Mouse (Mus musculus) CD4-positive helper T cell, adult 2 months (primary cell): ENCODE results near the gene Myf6.

Source experiments
- DNase-seq: peaks from one replicate; pipeline ENCODE4 v3.0.0-alpha.2; 2012; ENCODE audit warnings: low read depth, missing footprints, low spot score

Myf6 gene

GRCm38 (mm10) chr10:107494568-107494967, at the start of gene Myf6:
TSS of gene Myf6 (minus strand) at chr10:107494737.
- DNase-seq = no peak

- DNase-seq = no peak
Measured at GRCm38 (mm10) chr10:107543026-107543425, 48.5 kb upstream of the Myf6 start.

DNA sequence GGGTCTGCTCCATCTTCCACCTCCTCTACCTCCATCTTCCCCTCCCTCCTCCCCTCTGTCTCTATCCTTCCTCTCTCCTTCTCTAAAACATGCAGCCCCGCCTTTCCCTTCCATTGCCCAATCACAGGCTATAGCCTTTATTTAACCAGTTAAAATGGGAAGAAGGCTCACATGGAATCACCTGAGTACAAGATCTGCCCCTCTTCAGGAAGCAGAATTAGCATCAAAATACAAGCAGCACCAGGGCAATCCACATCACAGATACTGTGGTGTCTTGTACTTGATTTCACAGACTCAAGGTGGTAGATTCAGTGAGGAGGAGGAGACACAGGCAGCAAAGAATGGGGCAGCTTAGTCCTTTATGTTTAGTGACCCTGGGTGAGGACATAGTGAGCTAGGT, 34.2 kb upstream of the Myf6 start:
- no peak for DNase-seq

- no peak for DNase-seq
Measured at GRCm38 (mm10) chr10:107519216-107519615, 24.7 kb upstream of the Myf6 start.

DNA sequence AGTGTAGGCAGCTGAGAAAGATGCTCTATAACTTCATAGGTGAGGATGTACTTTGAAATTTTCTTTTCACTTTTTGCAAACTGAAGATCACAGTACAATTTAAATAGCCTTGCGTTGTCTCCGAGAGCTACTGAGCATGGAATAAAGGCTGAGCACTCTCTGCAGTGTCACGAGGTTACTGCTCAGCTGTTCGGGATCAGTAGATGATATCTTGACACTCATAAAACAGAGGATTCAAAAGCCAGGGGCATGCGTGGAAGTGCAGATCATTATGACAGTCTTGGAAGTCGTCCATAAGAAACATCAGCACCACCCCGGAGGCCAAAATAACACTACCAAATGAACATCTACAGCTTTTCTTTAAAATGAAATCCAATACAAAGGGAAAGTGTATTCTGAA, 22.1 kb upstream of the Myf6 start:
- no peak for DNase-seq

DNA sequence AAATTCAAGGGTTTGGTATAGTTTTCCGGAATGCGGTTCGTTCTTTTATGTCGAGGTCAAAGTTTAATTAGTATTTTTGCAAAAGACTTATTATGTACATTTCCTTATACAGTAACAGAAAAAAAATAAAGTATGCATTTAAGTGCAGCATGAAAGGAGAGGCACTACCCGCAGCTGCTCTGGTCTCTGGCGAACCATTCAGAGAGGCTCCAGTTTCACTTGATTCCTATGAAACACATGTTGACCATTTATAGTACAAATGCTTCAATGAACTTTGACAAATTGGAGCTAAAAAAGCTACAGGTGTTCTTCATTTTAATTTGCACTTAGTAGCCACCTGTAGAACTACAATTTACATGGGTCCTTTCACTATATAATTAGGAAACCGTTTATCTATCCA, 20.2 kb upstream of the Myf6 start:
- DNase-seq = no peak

- DNase-seq = no peak
Measured at GRCm38 (mm10) chr10:107506397-107506796, 11.9 kb upstream of the Myf6 start.

DNA sequence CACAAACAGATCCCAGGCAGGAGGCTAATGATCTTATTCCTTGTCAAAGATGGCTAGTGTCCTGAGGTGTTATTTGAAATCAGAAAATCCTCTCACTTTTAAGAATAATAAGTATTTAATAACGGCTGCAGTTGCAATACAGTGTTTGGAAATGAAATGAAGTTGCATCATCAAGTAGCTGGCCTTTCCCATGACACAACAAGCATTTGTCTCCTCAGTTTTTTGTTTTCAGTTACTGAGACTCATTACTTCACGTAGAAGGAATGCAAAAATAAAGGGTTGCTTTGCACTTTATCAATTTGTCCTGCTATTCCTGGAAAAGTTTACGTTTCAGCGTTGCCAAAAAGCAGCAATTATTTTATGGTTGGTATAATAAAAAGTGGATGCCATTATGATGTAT, 8.9 kb upstream of the Myf6 start:
- no peak for DNase-seq

DNA sequence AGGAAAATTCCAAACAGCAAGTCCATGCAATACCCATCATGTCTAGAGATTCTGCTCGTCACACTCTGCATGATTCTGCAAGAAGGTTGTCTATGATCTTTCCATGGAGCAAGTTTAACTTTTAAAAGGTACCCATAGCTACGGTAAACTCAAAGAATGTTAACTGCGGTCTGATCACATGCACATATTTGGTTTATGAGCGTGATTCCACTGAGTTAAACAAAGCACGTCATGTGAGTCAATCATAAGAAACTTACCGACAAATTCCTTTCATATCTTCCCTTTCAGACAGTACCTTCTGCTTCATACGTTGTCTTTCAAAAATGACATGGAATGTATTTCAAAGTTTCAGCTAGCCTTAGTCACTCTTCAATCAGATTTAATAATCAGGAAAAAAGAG, 7.7 kb upstream of the Myf6 start:
- no peak for DNase-seq

DNA sequence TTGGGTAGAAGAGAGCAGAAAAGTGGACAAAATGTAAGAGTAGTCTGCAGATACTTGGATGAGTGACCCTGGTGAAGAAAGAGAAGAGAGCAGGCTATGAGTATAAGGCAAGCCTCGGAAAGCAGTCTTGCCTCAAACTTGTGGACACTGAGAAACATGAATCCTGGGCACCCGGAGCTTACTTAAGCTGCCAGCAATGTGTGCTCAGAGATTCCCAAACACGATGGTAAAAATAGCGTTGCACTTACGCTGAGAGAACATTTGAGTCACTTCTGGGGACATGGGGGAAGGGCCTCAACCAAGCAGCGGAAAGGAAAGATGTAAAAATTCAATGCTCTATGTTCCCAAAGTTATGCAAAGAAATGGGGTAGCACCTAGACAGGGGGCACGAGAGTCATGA, 5.1 kb upstream of the Myf6 start:
- no peak for DNase-seq

- DNase-seq = no peak
Measured at GRCm38 (mm10) chr10:107496402-107496801, 1.9 kb upstream of the Myf6 start.

DNA sequence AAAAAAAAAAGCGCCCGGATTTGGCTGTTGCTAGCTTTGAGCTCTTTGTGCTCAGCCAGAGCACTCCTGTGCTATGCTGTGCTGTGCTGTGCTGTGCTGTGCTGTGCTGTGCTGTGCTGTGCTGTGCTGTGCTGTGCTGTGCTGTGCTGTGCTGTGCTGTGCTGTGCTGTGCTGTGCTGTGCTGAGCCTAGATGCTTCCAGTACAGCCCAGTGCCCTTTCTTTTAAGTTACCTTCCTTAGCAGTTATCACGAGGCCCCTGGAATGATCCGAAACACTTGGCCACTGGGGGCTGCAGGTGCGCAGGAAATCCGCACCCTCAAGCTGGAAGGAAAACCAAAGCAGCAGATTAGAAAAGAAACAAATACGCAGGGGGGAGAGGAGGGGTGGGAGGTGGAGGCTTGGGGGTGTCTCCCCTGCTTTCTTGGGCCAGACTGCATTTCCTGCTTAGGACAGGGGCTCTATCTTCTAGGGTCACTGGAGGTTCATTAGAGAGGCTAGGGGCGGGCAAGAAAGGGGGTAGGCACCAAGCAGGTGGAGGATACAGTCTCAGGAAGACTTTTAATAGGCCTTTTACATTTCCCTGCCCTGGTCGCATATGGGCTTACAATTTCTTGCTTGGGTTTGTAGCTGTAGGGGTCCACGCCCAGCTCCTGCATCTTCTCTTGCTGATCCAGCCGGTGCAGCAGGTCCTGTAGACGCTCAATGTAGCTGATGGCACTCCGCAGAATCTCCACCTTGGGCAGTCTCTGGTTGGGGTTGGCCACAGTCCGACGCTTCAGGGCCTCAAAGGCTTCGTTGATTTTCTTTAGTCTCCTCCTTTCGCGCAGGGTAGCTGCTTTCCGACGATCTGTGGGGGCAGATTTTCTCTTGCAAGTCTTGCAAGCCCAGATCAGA, 710 bp downstream of the Myf6 start:
- no peak for DNase-seq

GRCm38 (mm10) chr10:107492867-107493579, 1.5 kb downstream of the Myf6 start:
- DNase-seq = no peak

GRCm38 (mm10) chr10:107488654-107489315, 5.8 kb downstream of the Myf6 start:
- no peak for DNase-seq

- no peak for DNase-seq
Measured at GRCm38 (mm10) chr10:107486770-107487169, 7.8 kb downstream of the Myf6 start.

- no peak for DNase-seq
Measured at GRCm38 (mm10) chr10:107485870-107486269, 8.7 kb downstream of the Myf6 start, which contains the start of gene Myf5. TSS of gene Myf5 (minus strand) at chr10:107486134.

DNA sequence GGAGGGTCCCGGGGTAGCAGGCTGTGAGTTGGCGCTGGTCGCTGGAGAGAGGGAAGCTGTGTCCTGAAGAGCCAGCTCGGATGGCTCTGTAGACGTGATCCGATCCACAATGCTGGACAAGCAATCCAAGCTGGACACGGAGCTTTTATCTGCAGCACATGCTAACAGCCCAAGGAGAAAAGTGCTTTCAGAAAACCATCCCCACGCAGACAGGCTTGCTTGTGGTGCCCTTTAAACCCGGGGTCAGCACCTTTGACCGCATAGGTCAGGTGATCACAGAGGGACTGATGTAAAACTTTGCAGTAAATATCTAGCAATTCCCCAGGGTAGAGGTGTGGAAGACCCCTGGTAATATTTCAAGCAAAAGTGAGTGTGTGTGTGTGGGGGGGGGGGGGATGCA, 10.5 kb downstream of the Myf6 start:
- DNase-seq = no peak

GRCm38 (mm10) chr10:107473497-107473896, 21.0 kb downstream of the Myf6 start:
- DNase-seq = no peak

DNA sequence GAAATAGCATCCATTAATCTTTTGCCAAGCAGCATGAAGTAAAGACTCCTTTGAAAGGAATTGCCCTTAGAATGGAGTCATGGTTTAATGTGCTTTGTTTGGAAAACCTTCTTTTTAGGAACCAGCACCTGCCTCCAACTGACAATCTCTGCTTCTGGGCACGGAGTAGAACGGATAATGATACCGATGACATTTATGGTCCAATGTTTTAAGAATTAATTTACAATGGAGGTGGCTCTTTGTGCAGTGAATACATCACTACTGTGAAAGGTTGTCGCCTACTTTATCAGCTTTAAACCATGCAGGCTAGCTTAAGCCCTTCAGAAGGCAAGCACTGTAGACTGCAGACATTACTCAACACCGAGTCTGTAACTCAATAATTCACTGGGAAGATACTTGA, 22.8 kb downstream of the Myf6 start:
- DNase-seq = no peak

GRCm38 (mm10) chr10:107467819-107468218, 26.7 kb downstream of the Myf6 start:
- DNase-seq = no peak

DNA sequence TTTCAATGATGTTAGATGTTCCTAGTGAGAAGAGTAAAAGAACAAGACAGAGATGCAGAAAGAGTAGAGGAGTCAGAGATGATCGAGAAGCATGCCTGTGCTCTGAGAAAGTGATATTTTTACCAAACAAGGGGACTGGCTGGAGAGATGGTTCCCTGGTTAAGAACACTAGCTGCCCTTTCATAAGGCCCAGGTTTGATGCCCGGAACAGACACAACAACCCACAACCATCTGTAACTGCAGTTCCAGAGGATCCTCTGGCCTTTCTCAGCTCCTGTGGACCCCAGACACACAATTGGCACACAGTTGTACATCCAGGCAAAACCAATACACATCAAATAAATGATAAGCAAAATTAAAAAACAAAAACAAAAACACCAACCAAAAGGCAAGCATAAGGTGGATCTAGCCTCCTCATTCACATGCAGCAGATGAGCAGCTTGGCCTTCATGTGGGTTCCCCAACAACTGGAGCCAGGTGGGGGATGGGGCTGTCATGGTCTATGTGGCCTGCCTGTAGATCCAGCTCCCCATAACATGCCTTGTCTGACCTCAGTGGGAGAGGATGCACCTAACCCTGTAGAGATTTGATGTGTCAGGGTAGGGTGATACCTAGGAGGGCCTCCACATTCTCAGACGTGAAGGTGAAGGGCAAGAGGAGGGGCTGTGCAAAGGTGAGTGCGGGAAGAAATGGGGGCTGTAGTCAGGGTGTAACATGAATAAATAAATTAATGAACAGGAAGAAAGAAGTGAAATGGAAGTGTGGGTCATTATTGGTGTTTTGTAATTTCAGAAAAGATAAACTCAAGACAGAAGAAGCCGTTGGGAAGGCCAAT, 44.8 kb downstream of the Myf6 start:
- DNase-seq = no peak
